Mouse (Mus musculus): ENCODE measurements at regions not wholly inside any gene's neighbourhood (a gene's known extent, or its start where the extent isn't known, plus 50 kb on each side); places are given as distances from the start of the nearest gene placed in this dataset.
A peak's percentile ranks its signal among the peaks of the same experiment; 100 is the strongest.

DNA sequence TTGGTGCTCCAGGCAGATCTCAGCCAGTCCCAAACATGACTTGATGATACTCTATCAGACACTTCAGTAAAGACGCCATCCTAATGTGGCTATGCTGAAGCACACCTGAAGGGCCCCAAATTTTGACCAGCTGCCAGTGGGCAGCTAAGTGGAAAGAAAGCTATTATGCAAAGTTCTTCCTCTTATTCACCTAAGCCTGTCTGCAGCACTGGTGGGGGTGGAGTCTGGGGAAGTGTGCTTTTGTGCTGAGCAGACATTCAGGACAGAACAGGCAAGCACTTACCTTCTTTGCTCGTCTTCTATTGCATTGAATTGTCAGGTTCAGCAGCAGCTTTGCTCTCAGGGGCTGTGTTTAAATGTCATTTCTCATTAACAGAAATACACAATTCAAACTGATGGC is 200.7 kb downstream of the Pla2g4a start:
- DNase-seq (ENCODE audit: low spot score in 2 of 2) = no peak

- DNase-seq (ENCODE audit: low spot score in 2 of 2) = no peak
Observed at GRCm38 (mm10) chr1:149758783-149759132, 202.3 kb downstream of the Pla2g4a start.

GRCm38 (mm10) chr1:149758092-149758782 is 202.9 kb downstream of the Pla2g4a start:
- DNase-seq (ENCODE audit: low spot score in 2 of 2) = peak in 1 of 2 experiments; percentile 45

DNA sequence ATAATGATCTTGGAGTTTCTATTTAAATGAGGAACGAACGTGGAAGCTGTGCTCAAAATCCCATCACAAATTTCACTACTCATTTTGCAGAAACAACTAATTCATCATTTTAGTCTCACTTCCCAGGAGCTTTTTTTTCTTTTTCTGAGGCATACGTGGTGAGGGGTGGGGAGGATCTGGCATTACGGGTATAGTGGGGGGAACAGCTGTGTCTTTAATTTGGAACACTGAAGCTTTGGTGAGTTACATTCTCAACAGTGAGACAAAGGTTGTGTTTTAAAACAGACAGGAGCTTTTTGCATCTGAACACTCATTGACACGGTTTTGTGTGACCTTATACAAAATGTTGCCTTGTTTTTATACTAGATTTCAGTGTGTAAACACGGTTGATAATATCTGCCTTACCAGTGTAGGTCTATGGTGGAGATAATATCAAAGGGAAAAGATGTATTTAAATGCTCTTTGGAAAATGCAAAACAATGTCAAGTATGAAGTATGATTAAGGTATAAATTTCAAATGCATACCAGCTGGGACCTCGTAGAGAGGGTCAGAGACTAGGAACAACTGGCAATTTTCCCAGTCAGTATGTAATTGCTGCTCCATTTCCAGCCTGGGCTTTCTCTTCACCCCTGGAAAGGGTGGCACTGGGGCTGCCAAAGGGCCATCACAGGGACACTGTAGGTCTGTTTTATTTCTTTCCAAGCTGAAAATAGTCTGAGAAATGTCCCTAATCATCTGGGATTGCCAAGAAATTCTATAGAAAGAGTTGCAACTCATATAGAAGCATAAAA is 207.6 kb downstream of the Pla2g4a start:
- no peak for DNase-seq (ENCODE audit: low spot score in 2 of 2)

GRCm38 (mm10) chr1:149749405-149749804 is 211.7 kb downstream of the Pla2g4a start:
- no peak for DNase-seq (ENCODE audit: low spot score in 2 of 2)

DNA sequence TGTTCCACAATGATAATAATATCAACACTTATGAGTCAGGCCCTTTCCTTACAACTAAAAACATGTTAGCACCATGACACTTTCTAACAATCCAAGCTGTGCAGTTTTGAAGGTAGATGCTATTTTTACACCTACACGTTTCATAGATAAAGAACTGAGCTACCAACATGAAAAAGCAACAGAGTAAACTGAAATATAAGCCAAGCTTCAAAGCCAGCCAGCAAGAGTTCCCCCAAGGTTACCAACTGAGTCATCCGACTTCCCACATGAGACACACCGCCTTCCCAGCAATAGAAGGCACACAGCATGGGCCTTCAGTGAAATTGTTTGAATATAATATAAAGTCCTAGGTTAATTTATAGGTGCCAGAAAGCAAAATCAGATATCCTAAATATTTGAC is 222.1 kb downstream of the Pla2g4a start:
- DNase-seq (ENCODE audit: low spot score in 2 of 2) = peak in 1 of 2 experiments; percentile 20

DNA sequence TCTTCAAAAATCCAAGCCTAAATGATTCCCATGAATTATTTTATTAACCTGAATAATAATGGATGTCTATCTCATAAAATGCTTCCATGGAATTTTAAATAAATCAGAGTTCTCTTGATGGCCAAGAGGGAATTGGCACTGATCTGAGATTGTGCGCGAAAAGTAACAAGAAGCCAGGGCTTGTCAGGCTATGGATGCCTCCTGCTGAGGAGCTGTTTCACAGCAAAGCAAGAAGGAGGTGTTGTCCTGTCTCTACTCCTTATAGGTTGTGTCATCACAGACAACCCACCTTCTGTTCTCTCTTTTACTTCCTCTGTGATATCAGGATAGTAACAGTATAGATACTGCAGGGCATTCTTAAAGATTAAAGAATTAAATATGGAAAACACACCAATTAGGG is 226.8 kb downstream of the Pla2g4a start:
- DNase-seq (ENCODE audit: low spot score in 2 of 2) = no peak

DNA sequence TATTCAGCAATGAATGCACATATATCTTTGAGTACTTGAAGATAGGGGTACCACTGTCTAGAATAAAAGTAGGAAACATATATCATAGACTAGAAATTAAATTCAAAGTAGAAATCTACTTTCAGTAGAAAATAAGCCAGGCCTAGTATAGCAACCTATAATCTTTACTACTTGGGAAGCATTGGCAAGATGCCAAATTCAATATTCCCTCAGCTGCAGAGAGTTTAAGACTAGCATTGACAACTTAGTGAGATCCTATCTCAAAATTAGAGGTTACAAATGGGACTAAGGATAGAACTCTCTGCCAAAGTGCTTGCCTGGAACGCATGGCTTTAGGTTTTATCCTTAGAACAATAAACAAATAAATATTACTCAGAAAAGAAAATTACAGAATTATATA is 245.9 kb downstream of the Pla2g4a start:
- DNase-seq (ENCODE audit: low spot score in 2 of 2) = no peak

- DNase-seq (ENCODE audit: low spot score in 2 of 2) = no peak
Observed at GRCm38 (mm10) chr1:149712330-149712729, 248.8 kb downstream of the Pla2g4a start.

GRCm38 (mm10) chr1:149705223-149705622 is 255.9 kb downstream of the Pla2g4a start:
- no peak for DNase-seq (ENCODE audit: low spot score in 2 of 2)

- no peak for DNase-seq (ENCODE audit: low spot score in 2 of 2)
Observed at GRCm38 (mm10) chr1:149699411-149699810, 261.7 kb downstream of the Pla2g4a start.

GRCm38 (mm10) chr1:149674166-149674565 is 286.9 kb downstream of the Pla2g4a start:
- DNase-seq (ENCODE audit: low spot score in 2 of 2) = no peak

- DNase-seq (ENCODE audit: low spot score in 2 of 2) = no peak
Observed at GRCm38 (mm10) chr1:149672571-149672970, 288.5 kb downstream of the Pla2g4a start.

GRCm38 (mm10) chr1:149672117-149672516 is 289.0 kb downstream of the Pla2g4a start:
- no peak for DNase-seq (ENCODE audit: low spot score in 2 of 2)

GRCm38 (mm10) chr1:149671091-149671490 is 290.0 kb downstream of the Pla2g4a start:
- no peak for DNase-seq (ENCODE audit: low spot score in 2 of 2)
